Mouse (Mus musculus) lung, postnatal 10 days (tissue): ENCODE measurements at regions not wholly inside any gene's neighbourhood (a gene's known extent, or its start where the extent isn't known, plus 50 kb on each side); places are given as distances from the start of the nearest gene placed in this dataset.

Experiments
- DNase-seq: peaks from one replicate; pipeline ENCODE4 v3.0.0; 2021

- peak; percentile 53 for DNase-seq
These were observed 76.6 kb upstream of the Pmfbp1 start for GRCm38 (mm10) chr8:109417222-109417621.

GRCm38 (mm10) chr8:109417971-109418370 is 75.9 kb upstream of the Pmfbp1 start:
- DNase-seq, result no peak

GRCm38 (mm10) chr8:109419029-109419596 is 74.7 kb upstream of the Pmfbp1 start:
- DNase-seq, result no peak

DNA sequence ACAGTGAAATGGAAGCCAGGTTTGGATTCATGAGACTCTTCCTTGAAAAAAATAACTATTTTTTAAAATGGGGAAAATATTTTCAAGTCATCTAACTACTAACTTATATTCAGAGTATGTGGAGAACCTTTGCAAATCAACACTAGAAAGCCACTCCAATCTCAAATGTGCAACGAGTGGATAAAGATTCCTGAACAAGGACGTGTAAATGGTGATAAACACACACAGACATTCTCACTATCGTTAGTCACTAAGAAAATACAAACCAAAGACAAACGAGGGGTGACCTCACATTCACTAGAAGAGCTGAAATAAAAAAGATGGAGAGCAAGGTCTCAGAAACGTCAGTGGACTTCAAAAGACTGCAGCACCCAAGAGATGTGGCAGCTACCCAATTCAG is 69.8 kb upstream of the Pmfbp1 start:
- no peak for DNase-seq

GRCm38 (mm10) chr8:109428551-109428950 is 65.3 kb upstream of the Pmfbp1 start:
- no peak for DNase-seq

DNA sequence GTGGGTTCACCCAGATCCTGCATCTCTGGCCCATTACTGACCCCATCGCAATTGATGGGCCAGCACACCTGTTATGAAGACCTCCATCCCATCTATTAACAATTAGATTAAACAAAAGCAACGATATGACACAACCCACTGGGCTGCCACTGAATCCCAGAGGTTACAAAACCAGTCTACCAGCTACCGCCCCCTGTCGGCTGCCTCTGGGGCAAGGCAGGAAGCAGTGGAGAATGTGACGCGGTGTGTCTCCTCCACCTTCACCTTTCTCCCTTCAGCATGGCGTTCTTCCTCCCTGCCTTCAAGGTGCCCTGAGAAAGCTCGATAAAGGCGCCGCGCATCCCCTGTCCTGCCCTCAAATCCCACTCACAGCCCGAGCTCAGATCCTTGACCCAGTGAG is 59.3 kb upstream of the Pmfbp1 start:
- DNase-seq, result no peak

GRCm38 (mm10) chr8:109436056-109436455 is 57.8 kb upstream of the Pmfbp1 start:
- DNase-seq, result peak; percentile 6

GRCm38 (mm10) chr8:109436830-109437567 is 56.8 kb upstream of the Pmfbp1 start:
- DNase-seq, result peak; percentile 74

- no peak for DNase-seq
These were observed 55.3 kb upstream of the Pmfbp1 start for GRCm38 (mm10) chr8:109438531-109438930.
